Mouse (Mus musculus) lung, embryonic 14.5 days (tissue): ENCODE results near the gene Sulf2. TPM values are rescaled to one million over a fixed set of nuclear protein-coding genes. Genes with fewer than 3 reads are reported as not detected.

Experiments
- ATAC-seq: fragments of 200-750 bp; cut with Nextera tagmentation; 2 replicates; pipeline ENCODE4 v1.8.0; 2017; ENCODE audit warnings: mild to moderate bottlenecking, moderate TSS enrichment, moderate library complexity; ENCODE audit not compliant: insufficient read depth
- DNase-seq: peaks from one replicate; pipeline ENCODE4 v3.0.0-alpha.2; 2015
- H3K27ac ChIP-seq: fragments of 300-500 bp; sonication (generic); 2 replicates; pipeline ENCODE4 v1.5.1; 2014; ENCODE audit warnings: low read depth, mild to moderate bottlenecking, moderate library complexity
- H3K27me3 ChIP-seq: fragments of 300-500 bp; sonication (generic); 2 replicates; pipeline ENCODE4 v1.6.1; 2014; ENCODE audit warnings: low read length, control low read depth; ENCODE audit not compliant: insufficient read depth
- H3K36me3 ChIP-seq: fragments of 300-500 bp; sonication (generic); 2 replicates; pipeline ENCODE4 v1.6.1; 2014; ENCODE audit warnings: control low read depth; ENCODE audit not compliant: insufficient read depth
- H3K4me1 ChIP-seq: fragments of 300-500 bp; sonication (generic); 2 replicates; pipeline ENCODE4 v1.6.1; 2014; ENCODE audit warnings: antibody characterized with exemption, control low read depth; ENCODE audit not compliant: insufficient read depth
- H3K4me2 ChIP-seq: fragments of 300-500 bp; sonication (generic); 2 replicates; pipeline ENCODE4 v1.6.1; 2014; ENCODE audit warnings: mild to moderate bottlenecking
- H3K4me3 ChIP-seq: fragments of 300-500 bp; sonication (generic); 2 replicates; pipeline ENCODE4 v1.5.1; 2014; ENCODE audit warnings: low read depth, low read length
- H3K9ac ChIP-seq: fragments of 300-500 bp; sonication (generic); 2 replicates; pipeline ENCODE4 v1.6.1; 2014
- H3K9me3 ChIP-seq: fragments of 300-500 bp; sonication (generic); 2 replicates; pipeline ENCODE4 v1.6.1; 2016; ENCODE audit warnings: low read depth, low read length, control low read depth
- CTCF ChIP-seq: IDR thresholded peaks from 2 replicates; pipeline ENCODE4 v1.5.1; 2016; ENCODE audit warnings: antibody characterized with exemption, low read depth
- WGBS: fragments of 180-500 bp; shearing (Covaris S2); extraction: QIAGEN DNeasy Blood & Tissue Kit; methylation state at CpG from one replicate; pipeline ENCODE4 v1.1.7; 2014; 5-methylcytosine and 5-hydroxymethylcytosine counted together
- polyA plus RNA-seq: library from polyadenylated mRNA; unstranded; fragments of >200 nt; fragmentation: Nextera tagmentation; extraction: Ambion mirVana; gene quantifications from 2 replicates; pipeline ENCODE4 v1.2.1, GENCODE M21; 2014

Sulf2 gene
- polyA plus RNA-seq, 1 experiment from 2014 or later = 57.6 TPM

- H3K9ac ChIP-seq = peak overlapping the region; percentile 1; the same call in 1 of the 2 replicates
- ATAC-seq (peak; percentile 95), DNase-seq (peak; percentile 93)
- 0 out of 2 replicates have a peak, but pooled peaks cover 7% of the 10 kb centered on the region for H3K36me3 ChIP-seq
- 4% methylated on average over 7 of the region's 7 CpGs for WGBS
- H3K4me3 ChIP-seq = peak overlapping the region; percentile 18; the same call in 1 of the 2 replicates
- peak; percentile 11; the same call in 1 of the 2 replicates for TF ChIP-seq CTCF
- H3K27me3 ChIP-seq = no peaks in the 10 kb centered on the region
- peaks cover 22% of the 10 kb centered on the region for H3K4me1 ChIP-seq
- no peaks in the 10 kb centered on the region for H3K9me3 ChIP-seq
- H3K27ac ChIP-seq = peak overlapping the region; percentile 90
- peak overlapping the region; percentile 60 for H3K4me2 ChIP-seq
Measured at GRCm38 (mm10) chr2:166031120-166031929, 124.1 kb downstream of the Sulf2 start.

- ATAC-seq (no peak), DNase-seq (peak; percentile 66)
- 0 out of 2 replicates have a peak, but pooled peaks cover 7% of the 10 kb centered on the region for H3K36me3 ChIP-seq
- peak overlapping the region; percentile 90 for H3K27ac ChIP-seq
- peak overlapping the region; percentile 60 for H3K4me2 ChIP-seq
- no peak for TF ChIP-seq CTCF
- H3K4me3 ChIP-seq = peak overlapping the region; percentile 18
- WGBS = 4% methylated on average over 13 of the region's 13 CpGs
- 0 out of 2 replicates have a peak overlapping the region, but pooled peaks have one; percentile 1 for H3K9ac ChIP-seq
- H3K4me1 ChIP-seq = peaks cover 22% of the 10 kb centered on the region
- H3K27me3 ChIP-seq = no peaks in the 10 kb centered on the region
- H3K9me3 ChIP-seq = no peaks in the 10 kb centered on the region
Measured at GRCm38 (mm10) chr2:166030256-166030995, 125.0 kb downstream of the Sulf2 start.

DNA sequence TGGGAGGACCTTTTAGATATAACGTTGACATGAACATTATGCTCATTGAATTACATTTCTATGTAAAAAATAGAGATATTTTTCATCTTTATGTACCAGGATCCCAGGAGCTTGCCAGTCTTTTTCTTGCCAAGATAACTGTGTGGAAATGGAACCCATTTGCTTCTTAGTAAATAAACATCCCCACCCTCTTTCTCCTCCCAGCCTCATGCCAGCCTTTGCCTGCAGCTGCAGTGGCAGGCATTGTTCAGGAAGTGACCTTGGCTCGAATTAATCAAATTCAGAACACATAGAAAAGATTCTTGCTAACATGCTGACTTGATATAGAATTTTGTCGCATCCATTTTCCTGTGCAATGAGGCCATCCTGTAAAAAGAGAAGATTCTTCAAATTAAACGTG, 126.2 kb downstream of the Sulf2 start:
- WGBS = 35% methylated on average over 4 of the region's 4 CpGs
- peak overlapping the region; percentile 6; the same call in 1 of the 2 replicates for H3K27ac ChIP-seq

DNA sequence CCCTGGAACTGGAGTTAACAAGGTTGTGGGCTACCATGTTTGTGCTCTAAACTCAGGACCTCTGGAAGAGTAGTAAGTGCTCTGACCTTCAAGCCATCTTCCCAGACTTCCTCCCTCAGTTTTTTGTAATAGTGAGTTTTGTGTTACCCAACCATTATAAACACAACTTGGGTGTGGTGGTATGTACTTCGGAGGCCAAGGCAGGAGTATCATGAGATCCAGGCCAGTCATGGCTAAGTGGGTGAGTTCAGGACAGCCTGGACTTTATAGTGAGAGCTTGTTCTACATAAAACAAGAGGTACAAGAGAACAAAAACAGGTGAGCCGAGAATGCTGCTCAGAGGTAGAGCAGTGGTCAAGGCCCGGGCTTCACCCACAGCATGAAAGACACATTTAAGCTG, 127.6 kb downstream of the Sulf2 start:
- Histone ChIP-seq H3K4me2 (no peak overlapping the region), H3K9me3 (no peaks in the 10 kb centered on the region), H3K36me3 (no peaks in the 10 kb centered on the region), H3K4me3 (no peak overlapping the region), H3K9ac (no peak overlapping the region), H3K4me1 (peaks cover 24% of the 10 kb centered on the region), H3K27me3 (no peaks in the 10 kb centered on the region), H3K27ac (no peak overlapping the region)
- ATAC-seq = no peak
- 89% methylated on average over 3 of the region's 3 CpGs for WGBS
- TF ChIP-seq CTCF = no peak
- no peak for DNase-seq

More for the DNA sequence above, 126.2 kb downstream of the Sulf2 start:
- H3K9ac ChIP-seq = no peak overlapping the region
- peaks cover 22% of the 10 kb centered on the region for H3K4me1 ChIP-seq
- ATAC-seq = no peak
- H3K27me3 ChIP-seq = no peaks in the 10 kb centered on the region
- H3K4me2 ChIP-seq = no peak overlapping the region
- H3K36me3 ChIP-seq = no peaks in the 10 kb centered on the region
- no peaks in the 10 kb centered on the region for H3K9me3 ChIP-seq
- H3K4me3 ChIP-seq = no peak overlapping the region
- peak; percentile 30 for DNase-seq
- no peak for TF ChIP-seq CTCF

- H3K9ac ChIP-seq = no peak overlapping the region
- no peak overlapping the region for H3K4me3 ChIP-seq
- 72% methylated on average over 5 of the region's 5 CpGs for WGBS
- H3K27ac ChIP-seq = no peak overlapping the region
- H3K27me3 ChIP-seq = no peaks in the 10 kb centered on the region
- no peak overlapping the region for H3K4me2 ChIP-seq
- H3K9me3 ChIP-seq = no peaks in the 10 kb centered on the region
- ATAC-seq (no peak), DNase-seq (no peak)
- H3K36me3 ChIP-seq = no peaks in the 10 kb centered on the region
- TF ChIP-seq CTCF = no peak
- H3K4me1 ChIP-seq = peaks cover 27% of the 10 kb centered on the region
Measured at GRCm38 (mm10) chr2:166025943-166026342, 129.5 kb downstream of the Sulf2 start.

- WGBS = 76% methylated on average over 4 of the region's 4 CpGs
- Histone ChIP-seq H3K27me3 (no peaks in the 10 kb centered on the region), H3K4me1 (peaks cover 23% of the 10 kb centered on the region), H3K4me3 (no peak overlapping the region), H3K27ac (no peak overlapping the region), H3K4me2 (no peak overlapping the region), H3K36me3 (no peaks in the 10 kb centered on the region), H3K9me3 (no peaks in the 10 kb centered on the region), H3K9ac (no peak overlapping the region)
- DNase-seq (no peak), ATAC-seq (no peak)
- TF ChIP-seq CTCF = no peak
Measured at GRCm38 (mm10) chr2:166024621-166025020, 130.8 kb downstream of the Sulf2 start.

- ATAC-seq = no peak
- H3K27ac ChIP-seq = no peak overlapping the region
- no peak for TF ChIP-seq CTCF
- no peak overlapping the region for H3K4me3 ChIP-seq
- H3K36me3 ChIP-seq = no peaks in the 10 kb centered on the region
- 77% methylated on average over 3 of the region's 3 CpGs for WGBS
- H3K27me3 ChIP-seq = no peaks in the 10 kb centered on the region
- H3K4me1 ChIP-seq = peaks cover 19% of the 10 kb centered on the region
- H3K9ac ChIP-seq = no peak overlapping the region
- DNase-seq = no peak
- no peak overlapping the region for H3K4me2 ChIP-seq
- H3K9me3 ChIP-seq = no peaks in the 10 kb centered on the region
Measured at GRCm38 (mm10) chr2:166024079-166024478, 131.4 kb downstream of the Sulf2 start.

Other genes starting within 250 kb of the Sulf2 start
- 17.4 and 17.7 TPM in 2 replicates for gene Ncoa3, start 163.0 kb downstream of the Sulf2 start, polyA plus RNA-seq